Mouse (Mus musculus): ENCODE data around the gene Rap1gap2. TPM values are rescaled to one million over a fixed set of nuclear protein-coding genes. Genes with fewer than 3 reads are reported as not detected.
A peak's percentile ranks its signal among the peaks of the same experiment; 100 is the strongest.

The Rap1gap2 gene
- total and polyA plus RNA-seq, 3 experiments, result 5.8 to 10.1 TPM; not detected in 1

GRCm38 (mm10) chr11:74559793-74560433 is 50.8 kb downstream of the Rap1gap2 start:
- Histone ChIP-seq H3K79me2 (ENCODE audit: control insufficient read depth, insufficient read depth, low read length, poor library complexity) (no peaks in the 10 kb centered on the region), H3K27ac (ENCODE audit: control insufficient read depth, low read depth, low read length) (peak overlapping the region; percentile 76; the same call in 1 of the 2 replicates), H3K36me3 (ENCODE audit: control insufficient read depth in 1 of 2, insufficient read depth in 2 of 2, low read length in 2 of 2) (peaks cover 0 to 49% of the 10 kb centered on the region in 2 experiments; a peak in 2 of 4 replicates), H3K4me1 (ENCODE audit: control insufficient read depth in 1 of 2, insufficient read depth in 2 of 2, low read length in 2 of 2) (peaks cover 38 to 68% of the 10 kb centered on the region in 2 experiments), H3K9me3 (replicated peaks; ENCODE audit: insufficient read depth, low read length) (no peaks in the 10 kb centered on the region), H3K4me3 (ENCODE audit: control insufficient read depth in 1 of 2, insufficient read depth in 1 of 2, low read depth in 2 of 2, low read length in 2 of 2) (no peak overlapping the region), H3K27me3 (ENCODE audit: control insufficient read depth in 1 of 2, insufficient read depth in 2 of 2, low read length in 2 of 2) (no peaks in the 10 kb centered on the region), H3K9ac (ENCODE audit: control insufficient read depth, low read depth, low read length, poor library complexity, severe bottlenecking) (no peak overlapping the region)
- TF ChIP-seq KAT2A (conservative IDR thresholded peaks at IDR 0.05; ENCODE audit: low read depth, low read length) (0 out of 2 replicates have a peak, but pooled peaks have one; percentile 24), MAFK (IDR thresholded peaks at IDR 0.05; ENCODE audit: borderline replicate concordance, low read depth, low read length) (no peak), GABPA (IDR thresholded peaks at IDR 0.05; ENCODE audit: low read depth, low read length) (no peak), GATA1 (IDR thresholded peaks at IDR 0.05; ENCODE audit: low read depth, low read length) (no peak), ZNF384 (IDR thresholded peaks at IDR 0.05; ENCODE audit: low read depth, low read length) (no peak)
- no peak for DNase-seq (ENCODE audit: low read depth, low spot score)

- Histone ChIP-seq H3K4me1 (ENCODE audit: control insufficient read depth in 1 of 2, insufficient read depth in 2 of 2, low read length in 2 of 2) (peaks cover 41 to 73% of the 10 kb centered on the region in 2 experiments), H3K79me2 (ENCODE audit: control insufficient read depth, insufficient read depth, low read length, poor library complexity) (no peaks in the 10 kb centered on the region), H3K36me3 (ENCODE audit: control insufficient read depth in 1 of 2, insufficient read depth in 2 of 2, low read length in 2 of 2) (peaks cover 0 to 49% of the 10 kb centered on the region in 2 experiments; a peak in 2 of 4 replicates), H3K4me3 (ENCODE audit: control insufficient read depth in 1 of 2, insufficient read depth in 1 of 2, low read depth in 2 of 2, low read length in 2 of 2) (no peak overlapping the region), H3K27me3 (ENCODE audit: control insufficient read depth in 1 of 2, insufficient read depth in 2 of 2, low read length in 2 of 2) (no peaks in the 10 kb centered on the region), H3K9ac (ENCODE audit: control insufficient read depth, low read depth, low read length, poor library complexity, severe bottlenecking) (no peak overlapping the region), H3K9me3 (replicated peaks; ENCODE audit: insufficient read depth, low read length) (no peaks in the 10 kb centered on the region), H3K27ac (ENCODE audit: control insufficient read depth, low read depth, low read length) (no peak overlapping the region)
- DNase-seq (ENCODE audit: low read depth, low spot score), result no peak
- TF ChIP-seq USF2 (IDR thresholded peaks at IDR 0.05; ENCODE audit: borderline replicate concordance in 1 of 2, insufficient read depth in 1 of 2, low read depth in 1 of 2, low read length in 2 of 2), result no peak
- TF ChIP-seq RAD21 (IDR thresholded peaks at IDR 0.05; ENCODE audit: low read depth, low read length), result no peak
- TF ChIP-seq TAL1 (IDR thresholded peaks at IDR 0.05; ENCODE audit: low read length), result no peak
- TF ChIP-seq ZNF384 (IDR thresholded peaks at IDR 0.05; ENCODE audit: low read depth, low read length), result no peak
- TF ChIP-seq UBTF (IDR thresholded peaks at IDR 0.05; ENCODE audit: borderline replicate concordance, insufficient read depth, low read depth, low read length), result no peak
- no peak for TF ChIP-seq EP300 (IDR thresholded peaks at IDR 0.05; ENCODE audit: low read depth in 1 of 2, low read length in 2 of 2)
- TF ChIP-seq CHD1 (IDR thresholded peaks at IDR 0.05; ENCODE audit: low read depth, low read length), result no peak
- TF ChIP-seq USF1 (IDR thresholded peaks at IDR 0.05; ENCODE audit: low read depth, low read length), result no peak
- TF ChIP-seq HCFC1 (IDR thresholded peaks at IDR 0.05; ENCODE audit: low read depth, low read length), result no peak
- TF ChIP-seq ELF1 (IDR thresholded peaks at IDR 0.05; ENCODE audit: low read depth, low read length), result no peak
- TF ChIP-seq RCOR1 (IDR thresholded peaks at IDR 0.05; ENCODE audit: low read depth, low read length), result no peak
- no peak for TF ChIP-seq MYC (IDR thresholded peaks at IDR 0.05; ENCODE audit: low read depth, low read length)
Observed at GRCm38 (mm10) chr11:74558933-74559332, 51.8 kb downstream of the Rap1gap2 start.
